Comparison of ENCODE assay signal across 13 mouse cellular contexts in the genomic region with DNA sequence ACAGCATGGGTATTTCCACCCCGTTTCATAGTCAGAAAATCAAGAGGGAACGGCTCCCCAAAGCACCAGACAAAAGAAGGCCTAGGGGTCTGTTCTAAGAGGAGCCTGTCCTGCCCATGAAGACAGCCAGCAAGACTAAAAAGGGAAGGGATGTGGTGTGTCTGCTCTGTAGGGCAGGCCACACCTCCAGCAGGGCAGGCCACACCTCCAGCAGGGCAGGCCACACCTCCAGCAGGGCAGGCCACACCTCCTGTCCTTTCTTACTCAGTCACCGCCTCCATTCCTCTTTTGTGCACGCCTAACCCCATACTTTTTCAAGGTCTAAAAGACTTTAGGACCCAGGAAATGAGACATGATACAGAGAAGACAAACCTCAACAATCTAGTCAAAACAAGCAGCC.
A peak's percentile ranks its signal among the peaks of the same experiment; 100 is the strongest.
DNase-seq lines count a peak whose midpoint lies in the region; ATAC-seq lines count a peak whose summit lies in the region.
"Had no signal": no experiment of that assay in that cellular context is flagged by ENCODE, and none has a peak within 500 bp of the region (broad histone marks: within the 10 kb centered on the region; RNA-seq: fewer than 3 reads in every experiment).

No protein-coding gene starts in this region.

- H3K4me1 ChIP-seq in midbrain, embryonic 15.5 days, result peaks cover 2% of the 10 kb centered on the region; the same call in 1 of the 2 replicates
- H3K4me1 ChIP-seq in midbrain, embryonic 16.5 days (ENCODE audit: control insufficient read depth, insufficient read depth, low read length), result peaks cover 4% of the 10 kb centered on the region; the same call in 1 of the 2 replicates
- H3K4me1 ChIP-seq in intestine, embryonic 15.5 days (replicated peaks), result no peaks in the 10 kb centered on the region
- H3K4me1 ChIP-seq: heart, embryonic 15.5 days had no signal

- no peaks in the 10 kb centered on the region for H3K27me3 ChIP-seq in midbrain, embryonic 15.5 days (replicated peaks)
- no peaks in the 10 kb centered on the region for H3K27me3 ChIP-seq in midbrain, embryonic 16.5 days (ENCODE audit: control insufficient read depth, insufficient read depth, low read depth, low read length)
- no peaks in the 10 kb centered on the region for H3K27me3 ChIP-seq in intestine, embryonic 15.5 days (replicated peaks)
- H3K27me3 ChIP-seq: neural tube, embryonic 13.5 days had no signal

- no peak overlapping the region for H3K4me3 ChIP-seq in midbrain, embryonic 15.5 days
- no peak overlapping the region for H3K4me3 ChIP-seq in midbrain, embryonic 16.5 days (ENCODE audit: low read depth, low read length)
- no peak overlapping the region for H3K4me3 ChIP-seq in intestine, embryonic 15.5 days (replicated peaks)
- H3K4me3 ChIP-seq: heart, embryonic 15.5 days; megakaryocyte, embryonic 14.5 days; neural tube, embryonic 13.5 days had no signal

- no peak overlapping the region for H3K9ac ChIP-seq in midbrain, embryonic 15.5 days
- no peak overlapping the region for H3K9ac ChIP-seq in midbrain, embryonic 16.5 days (ENCODE audit: low read depth, low read length)
- H3K9ac ChIP-seq in intestine, embryonic 15.5 days, result no peak overlapping the region
- H3K9ac ChIP-seq: heart, embryonic 15.5 days; neural tube, embryonic 13.5 days had no signal

- H3K27ac ChIP-seq in midbrain, embryonic 15.5 days, result no peak overlapping the region
- no peak overlapping the region for H3K27ac ChIP-seq in midbrain, embryonic 16.5 days (ENCODE audit: low read length)
- H3K27ac ChIP-seq in intestine, embryonic 15.5 days, result no peak overlapping the region
- H3K27ac ChIP-seq: heart, embryonic 15.5 days; neural tube, embryonic 13.5 days had no signal

- H3K4me2 ChIP-seq in midbrain, embryonic 15.5 days, result no peak overlapping the region
- H3K4me2 ChIP-seq in midbrain, embryonic 16.5 days (ENCODE audit: low read length), result no peak overlapping the region
- H3K4me2 ChIP-seq in intestine, embryonic 15.5 days (replicated peaks), result no peak overlapping the region
- H3K4me2 ChIP-seq: heart, embryonic 15.5 days; neural tube, embryonic 13.5 days had no signal

- DNase-seq in MEL-GATA-1-ER (ENCODE audit: extremely low read depth, low read depth), result peak; percentile 28
- DNase-seq in thymus, postnatal 4 days, result peak; percentile 59
- DNase-seq in ovary, postnatal 10 days (ENCODE audit: low spot score), result no peak
- no peak for DNase-seq in lung, postnatal 10 days
- DNase-seq: kidney, adult 2 months; right cerebral cortex, postnatal 14 days had no signal

- WGBS in midbrain, embryonic 15.5 days, result 23% methylated on average over 4 of the region's 4 CpGs
- 33% methylated on average over 4 of the region's 4 CpGs for WGBS in midbrain, embryonic 16.5 days
- WGBS in intestine, embryonic 15.5 days, result 41% methylated on average over 4 of the region's 4 CpGs

- H3K36me3 ChIP-seq in midbrain, embryonic 15.5 days (replicated peaks), result no peaks in the 10 kb centered on the region
- no peaks in the 10 kb centered on the region for H3K36me3 ChIP-seq in midbrain, embryonic 16.5 days (ENCODE audit: control insufficient read depth, insufficient read depth, low read length)
- no peaks in the 10 kb centered on the region for H3K36me3 ChIP-seq in intestine, embryonic 15.5 days
- H3K36me3 ChIP-seq: heart, embryonic 15.5 days; neural tube, embryonic 13.5 days had no signal

- ATAC-seq in midbrain, embryonic 15.5 days (replicated peaks), result 0 out of 2 replicates have a peak, but pooled peaks have one; percentile 56
- ATAC-seq in midbrain, embryonic 16.5 days, result no peak
- ATAC-seq in intestine, embryonic 15.5 days, result peak; percentile 68; the same call in 1 of the 2 replicates
- ATAC-seq: Patski had no signal

- no peaks in the 10 kb centered on the region for H3K9me3 ChIP-seq in midbrain, embryonic 15.5 days
- H3K9me3 ChIP-seq in midbrain, embryonic 16.5 days (replicated peaks; ENCODE audit: control insufficient read depth, low read length, poor library complexity, severe bottlenecking), result no peaks in the 10 kb centered on the region
- no peaks in the 10 kb centered on the region for H3K9me3 ChIP-seq in intestine, embryonic 15.5 days
- H3K9me3 ChIP-seq: heart, embryonic 15.5 days; neural tube, embryonic 13.5 days had no signal

Comparison
In these comparisons a context has a peak if more than half of its experiments do, and no peak if none do; other contexts are left out.
1. DNase-seq: peak in MEL-GATA-1-ER (single experiment) and thymus, postnatal 4 days (single experiment); none in ovary, postnatal 10 days (single experiment) and lung, postnatal 10 days (single experiment).